Mouse (Mus musculus) heart, adult 2 months (tissue): ENCODE data around the gene Rer1. TPM values are rescaled to one million over a fixed set of nuclear protein-coding genes. Genes with fewer than 3 reads are reported as not detected.

Source experiments
- DNase-seq, 2 experiments: peaks; one replicate each; pipeline ENCODE4 v3.0.0; 2021
- H3K27ac ChIP-seq: fragments of 200-600 bp; 2 replicates; pipeline ENCODE4 v1.8.1; 2022
- H3K27me3 ChIP-seq: fragments of 200-500 bp; 2 replicates; pipeline ENCODE4 v1.6.1; 2012; ENCODE audit warnings: mild to moderate bottlenecking, low read length, inconsistent platforms, mixed read lengths; ENCODE audit not compliant: control insufficient read depth, insufficient read depth
- H3K36me3 ChIP-seq: fragments of 200-500 bp; 2 replicates; pipeline ENCODE4 v1.6.1; 2012; ENCODE audit warnings: low read length, inconsistent platforms; ENCODE audit not compliant: control insufficient read depth, insufficient read depth
- H3K4me1 ChIP-seq: fragments of 200-500 bp; 2 replicates; pipeline ENCODE4 v1.6.1; 2011; ENCODE audit warnings: low read length; ENCODE audit not compliant: control insufficient read depth, insufficient read depth
- H3K4me3 ChIP-seq: fragments of 200-600 bp; 2 replicates; pipeline ENCODE4 v1.8.1; 2022
- H3K79me2 ChIP-seq: fragments of 200-500 bp; replicated peaks from 2 replicates; pipeline ENCODE4 v1.6.1; 2012; ENCODE audit warnings: mild to moderate bottlenecking, inconsistent platforms, low read length, moderate library complexity, mixed read lengths; ENCODE audit not compliant: control insufficient read depth, insufficient read depth
- H3K9ac ChIP-seq: fragments of 200-500 bp; 2 replicates; pipeline ENCODE4 v1.6.1; 2012; ENCODE audit warnings: low read depth, mild to moderate bottlenecking, control low read depth, inconsistent platforms, low read length, mixed read lengths
- CTCF ChIP-seq: fragments of 200-600 bp; IDR thresholded peaks from 2 replicates; pipeline ENCODE4 v1.8.1; 2022; ENCODE audit warnings: antibody characterized with exemption, mild to moderate bottlenecking, moderate library complexity
- EP300 ChIP-seq: fragments of 200-500 bp; IDR thresholded peaks from 2 replicates; pipeline ENCODE4 v1.6.1; 2011; ENCODE audit warnings: low read depth, low read length, control low read depth; ENCODE audit not compliant: insufficient read depth
- POLR2A ChIP-seq: fragments of 200-500 bp; IDR thresholded peaks from 2 replicates; pipeline ENCODE4 v1.6.1; 2011; ENCODE audit warnings: mild to moderate bottlenecking, low read depth, low read length, control low read depth; ENCODE audit not compliant: insufficient read depth
- WGBS: fragments of 180-500 bp; shearing (Covaris S2); methylation state at CpG from one replicate; pipeline ENCODE4 v1.1.7; 2018; 5-methylcytosine and 5-hydroxymethylcytosine counted together
- intact Hi-C: fragments of 180-260 bp; cut with DNase I; formaldehyde crosslinking; loops from one replicate; pipeline ENCODE4 v1.15.1; 2025
- polyA plus RNA-seq: library from polyadenylated mRNA; depleted of rRNA; stranded (reverse); fragments of >200 nt; gene quantifications from 2 replicates; pipeline ENCODE4 v1.2.3, GENCODE M21; 2012
- total RNA-seq, 2 experiments: library from RNA; stranded (reverse); gene quantifications; 2 replicates each; pipeline ENCODE4 v1.2.3; 2021

The Rer1 gene
- total and polyA plus RNA-seq, 3 experiments: 54.7 to 74.7 (median 67.6) TPM

- H3K9ac ChIP-seq: no peak overlapping the region
- TF ChIP-seq EP300 (no peak), CTCF (no peak), POLR2A (no peak)
- WGBS: 89% methylated on average over 20 of the region's 20 CpGs
Measured at GRCm38 (mm10) chr4:155068357-155068972, 17.7 kb downstream of the Rer1 start.

GRCm38 (mm10) chr4:155066834-155067522 lies 19.2 kb downstream of the Rer1 start, which contains the start of gene Pex10:
Gene Pex10 (plus strand): TSS chr4:155067016.
- Histone ChIP-seq H3K4me3 (peak within 1 kb of the TSS; percentile 65), H3K36me3 (no peaks in the 10 kb centered on the region), H3K27ac (peak within 1 kb of the TSS; percentile 87), H3K79me2 (no peaks in the 10 kb centered on the region), H3K4me1 (peaks cover 11% of the 10 kb centered on the region), H3K9ac (peak within 1 kb of the TSS; percentile 81), H3K27me3 (no peaks in the 10 kb centered on the region)
- WGBS: 1% methylated on average over 48 of the region's 48 CpGs
- DNase-seq: peak; percentile 97 to 98
- TF ChIP-seq EP300: no peak
- TF ChIP-seq POLR2A: peak; percentile 91
- intact Hi-C loops: loop anchor here (1.0 to 2.0 kb wide), 3 partner anchors 86 to 122 kb away; partner anchors contain the start of gene Pank4

More at GRCm38 (mm10) chr4:155068357-155068972, 17.7 kb downstream of the Rer1 start:
- peaks cover 11% of the 10 kb centered on the region for H3K4me1 ChIP-seq
- no peak overlapping the region for H3K4me3 ChIP-seq
- H3K79me2 ChIP-seq: no peaks in the 10 kb centered on the region
- H3K27me3 ChIP-seq: no peaks in the 10 kb centered on the region
- DNase-seq: no peak
- no peaks in the 10 kb centered on the region for H3K36me3 ChIP-seq
- intact Hi-C loops: no loop called here
- H3K27ac ChIP-seq: no peak overlapping the region

GRCm38 (mm10) chr4:155065970-155066833 lies 20.0 kb downstream of the Rer1 start:
- TF ChIP-seq EP300 (peak; percentile 64; the same call in 1 of the 2 replicates), CTCF (peak; percentile 95), POLR2A (no peak)
- peaks cover 11% of the 10 kb centered on the region for H3K4me1 ChIP-seq
- peak overlapping the region; percentile 56 for H3K27ac ChIP-seq
- no peaks in the 10 kb centered on the region for H3K27me3 ChIP-seq
- no peak overlapping the region for H3K9ac ChIP-seq
- peak overlapping the region; percentile 65 for H3K4me3 ChIP-seq
- H3K79me2 ChIP-seq: no peaks in the 10 kb centered on the region
- H3K36me3 ChIP-seq: no peaks in the 10 kb centered on the region
- intact Hi-C loops: loop anchor here (1.0 to 2.0 kb wide), 4 partner anchors 85 to 189 kb away; partner anchors contain the start of gene Pank4
- DNase-seq: peak; percentile 84 to 87
- 2% methylated on average over 15 of the region's 15 CpGs for WGBS

- Histone ChIP-seq H3K9ac (no peak overlapping the region), H3K4me1 (peaks cover 11% of the 10 kb centered on the region), H3K79me2 (no peaks in the 10 kb centered on the region), H3K27me3 (no peaks in the 10 kb centered on the region), H3K27ac (no peak overlapping the region), H3K4me3 (no peak overlapping the region), H3K36me3 (no peaks in the 10 kb centered on the region)
- TF ChIP-seq EP300 (no peak), CTCF (0 out of 2 replicates have a peak, but pooled peaks have one; percentile 2)
- intact Hi-C loops: loop anchor here (2.0 kb wide), 1 partner anchor 188 kb away; no protein-coding TSS in a partner anchor
- WGBS: 80% methylated on average over 2 of the region's 2 CpGs
- no peak for DNase-seq
Measured at GRCm38 (mm10) chr4:155064474-155064873, 21.7 kb downstream of the Rer1 start.

- intact Hi-C loops: loop anchor here (2.0 kb wide), 1 partner anchor 187 kb away; no protein-coding TSS in a partner anchor
- WGBS: 52% methylated on average over 3 of the region's 3 CpGs
- DNase-seq: no peak
- TF ChIP-seq EP300 (no peak), CTCF (no peak), POLR2A (no peak)
- no peak overlapping the region for H3K9ac ChIP-seq
- no peaks in the 10 kb centered on the region for H3K36me3 ChIP-seq
- H3K27ac ChIP-seq: no peak overlapping the region
- peaks cover 11% of the 10 kb centered on the region for H3K4me1 ChIP-seq
- no peak overlapping the region for H3K4me3 ChIP-seq
- no peaks in the 10 kb centered on the region for H3K27me3 ChIP-seq
- H3K79me2 ChIP-seq: no peaks in the 10 kb centered on the region
Measured at GRCm38 (mm10) chr4:155063895-155064294, 22.3 kb downstream of the Rer1 start.
